In the genomic region with DNA sequence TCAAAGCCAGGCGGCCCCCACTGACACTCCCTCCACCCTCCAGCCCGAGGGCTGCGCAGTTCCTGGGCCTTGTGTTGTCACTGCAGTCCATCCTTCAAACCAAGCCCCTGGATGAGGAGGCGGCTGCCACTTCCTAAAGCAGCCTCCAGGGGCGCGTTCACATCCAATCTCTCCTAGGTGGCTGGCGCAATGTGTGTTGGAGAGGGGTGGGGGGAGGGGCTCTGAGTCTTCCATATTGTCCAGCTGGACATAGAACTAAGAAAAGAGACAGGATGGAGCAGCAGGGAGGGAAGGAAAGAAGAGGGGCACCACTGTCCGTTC, we compare ENCODE assay signal across 9 mouse cellular contexts. TPM values are rescaled to one million over a fixed set of nuclear protein-coding genes. Genes with fewer than 3 reads are reported as not detected.
DNase-seq lines count a peak whose midpoint lies in the region; ATAC-seq and TF ChIP-seq lines count a peak whose summit lies in the region.
"Had no signal": no experiment of that assay in that cellular context is flagged by ENCODE, and none has a peak within 500 bp of the region (broad histone marks: within the 10 kb centered on the region; RNA-seq: fewer than 3 reads in every experiment).

No protein-coding gene starts in this region.

- ATAC-seq in limb, embryonic 14.5 days (ENCODE audit: low FRiP score, low read depth) = peak; percentile 20; the same call in 1 of the 2 replicates
- ATAC-seq in neural tube, embryonic 15.5 days (ENCODE audit: low FRiP score) = no peak

- WGBS in heart, embryonic 10.5 days = 5% methylated on average over 8 of the region's 8 CpGs
- 1% methylated on average over 8 of the region's 8 CpGs for WGBS in forebrain, embryonic 10.5 days
- 7% methylated on average over 8 of the region's 8 CpGs for WGBS in limb, embryonic 14.5 days
- WGBS in neural tube, embryonic 15.5 days = 4% methylated on average over 8 of the region's 8 CpGs

- peak; percentile 85 for DNase-seq in heart, embryonic 10.5 days (ENCODE audit: low spot score)
- no peak for DNase-seq in heart, adult 18-20 months
- peak; percentile 83 for DNase-seq in ES-CJ7 (ENCODE audit: low read depth, low spot score)
- peak; percentile 85 for DNase-seq in forebrain, embryonic 10.5 days (ENCODE audit: extremely low spot score, low spot score)
- peak; percentile 66 for DNase-seq in limb, embryonic 14.5 days (ENCODE audit: low spot score)
- no peak for DNase-seq in cerebellum, postnatal 36 days
- no peak for DNase-seq in left cerebral cortex, adult 9 months (ENCODE audit: low spot score in 2 of 2)
- DNase-seq: liver, embryonic 13.5 days had no signal

- peaks cover 66% of the 10 kb centered on the region for H3K27me3 ChIP-seq in heart, embryonic 10.5 days (ENCODE audit: insufficient read depth, poor library complexity, severe bottlenecking)
- H3K27me3 ChIP-seq in forebrain, embryonic 10.5 days (ENCODE audit: poor library complexity, severe bottlenecking) = peaks cover 67% of the 10 kb centered on the region
- H3K27me3 ChIP-seq in limb, embryonic 14.5 days (ENCODE audit: control insufficient read depth, insufficient read depth, low read length) = no peaks in the 10 kb centered on the region
- no peaks in the 10 kb centered on the region for H3K27me3 ChIP-seq in neural tube, embryonic 15.5 days (replicated peaks)

- no peaks in the 10 kb centered on the region for H3K36me3 ChIP-seq in heart, embryonic 10.5 days
- H3K36me3 ChIP-seq in forebrain, embryonic 10.5 days (replicated peaks) = no peaks in the 10 kb centered on the region
- H3K36me3 ChIP-seq in limb, embryonic 14.5 days (ENCODE audit: control insufficient read depth, insufficient read depth, low read length) = no peaks in the 10 kb centered on the region
- H3K36me3 ChIP-seq in neural tube, embryonic 15.5 days = no peaks in the 10 kb centered on the region
- H3K36me3 ChIP-seq: liver, embryonic 13.5 days had no signal

- no peak overlapping the region; the same call in 1 of the 2 replicates for H3K4me3 ChIP-seq in heart, embryonic 10.5 days
- H3K4me3 ChIP-seq in forebrain, embryonic 10.5 days = peak overlapping the region; percentile 24; the same call in 1 of the 2 replicates
- no peak overlapping the region for H3K4me3 ChIP-seq in limb, embryonic 14.5 days (replicated peaks; ENCODE audit: low read length)
- no peak overlapping the region for H3K4me3 ChIP-seq in neural tube, embryonic 15.5 days (replicated peaks)
- H3K4me3 ChIP-seq: liver, embryonic 13.5 days had no signal

- H3K9me3 ChIP-seq in heart, embryonic 10.5 days = no peaks in the 10 kb centered on the region
- no peaks in the 10 kb centered on the region for H3K9me3 ChIP-seq in forebrain, embryonic 10.5 days
- H3K9me3 ChIP-seq in limb, embryonic 14.5 days (ENCODE audit: control insufficient read depth, low read length) = no peaks in the 10 kb centered on the region
- no peaks in the 10 kb centered on the region for H3K9me3 ChIP-seq in neural tube, embryonic 15.5 days (replicated peaks)
- H3K9me3 ChIP-seq: liver, embryonic 13.5 days had no signal

- H3K4me2 ChIP-seq in limb, embryonic 14.5 days (replicated peaks; ENCODE audit: low read depth, low read length, severe bottlenecking) = 0 out of 2 replicates have a peak overlapping the region, but pooled peaks have one; percentile 19
- H3K4me2 ChIP-seq in neural tube, embryonic 15.5 days = peak overlapping the region; percentile 35
- H3K4me2 ChIP-seq: liver, embryonic 13.5 days had no signal

- peak overlapping the region; percentile 52; the same call in 1 of the 2 replicates for H3K27ac ChIP-seq in heart, embryonic 10.5 days
- H3K27ac ChIP-seq in forebrain, embryonic 10.5 days = peak overlapping the region; percentile 75
- no peak overlapping the region for H3K27ac ChIP-seq in limb, embryonic 14.5 days (replicated peaks; ENCODE audit: low read depth, low read length)
- no peak overlapping the region for H3K27ac ChIP-seq in neural tube, embryonic 15.5 days (replicated peaks)
- H3K27ac ChIP-seq: liver, embryonic 13.5 days had no signal

- no peak overlapping the region for H3K9ac ChIP-seq in limb, embryonic 14.5 days (ENCODE audit: low read depth, low read length, severe bottlenecking)
- H3K9ac ChIP-seq in neural tube, embryonic 15.5 days (replicated peaks) = no peak overlapping the region
- H3K9ac ChIP-seq: liver, embryonic 13.5 days had no signal

- no peak for TF ChIP-seq POLR2A in limb, embryonic 14.5 days (IDR thresholded peaks at IDR 0.05; ENCODE audit: borderline replicate concordance, extremely low read depth, insufficient read depth, insufficient read length)

- peaks cover 38% of the 10 kb centered on the region for H3K4me1 ChIP-seq in heart, embryonic 10.5 days
- H3K4me1 ChIP-seq in forebrain, embryonic 10.5 days = peaks cover 53% of the 10 kb centered on the region
- H3K4me1 ChIP-seq in limb, embryonic 14.5 days (ENCODE audit: control insufficient read depth, insufficient read depth, low read length) = peaks cover 19% of the 10 kb centered on the region
- H3K4me1 ChIP-seq in neural tube, embryonic 15.5 days = peaks cover 9% of the 10 kb centered on the region

RNA-seq across cellular contexts. Expression of a gene that starts 9.1 kb away (rescaled TPM):
- polyA plus RNA-seq in heart, embryonic 10.5 days (2016; fragmentation: Nextera tagmentation; extraction: Ambion mirVana) = 3.2 and 3.3 TPM in 2 replicates
- under 1 TPM; 0.25 to 0.33 TPM for total RNA-seq in heart, adult 18-20 months (2021)
- 1.5 and 1.9 TPM in 2 replicates for polyA plus RNA-seq in forebrain, embryonic 10.5 days (2016; fragmentation: Nextera tagmentation; extraction: Ambion mirVana)
- 2.1 and 2.4 TPM in 2 replicates for polyA plus RNA-seq in limb, embryonic 14.5 days (2012; rRNA removed)
- 2.8 TPM in 2 replicates for polyA plus RNA-seq in limb, embryonic 14.5 days (2014; fragmentation: Nextera tagmentation; extraction: Ambion mirVana)
- polyA plus RNA-seq in neural tube, embryonic 15.5 days (2015; fragmentation: Nextera tagmentation; extraction: Ambion mirVana) = 0.27 and 1.1 TPM in 2 replicates

RNA-seq across cellular contexts. Expression of a gene that starts 21.7 kb away (rescaled TPM):
- polyA plus RNA-seq in heart, embryonic 10.5 days (2016; fragmentation: Nextera tagmentation; extraction: Ambion mirVana) = 10.2 and 11.8 TPM in 2 replicates
- total RNA-seq in heart, adult 18-20 months (2021) = 10 to 100 TPM; 12.1 to 13.5 TPM
- 9.0 and 9.8 TPM in 2 replicates for polyA plus RNA-seq in forebrain, embryonic 10.5 days (2016; fragmentation: Nextera tagmentation; extraction: Ambion mirVana)
- polyA plus RNA-seq in limb, embryonic 14.5 days (2012; rRNA removed) = 4.7 and 5.1 TPM in 2 replicates
- 4.9 and 5.6 TPM in 2 replicates for polyA plus RNA-seq in limb, embryonic 14.5 days (2014; fragmentation: Nextera tagmentation; extraction: Ambion mirVana)
- polyA plus RNA-seq in neural tube, embryonic 15.5 days (2015; fragmentation: Nextera tagmentation; extraction: Ambion mirVana) = 9.4 and 14.4 TPM in 2 replicates

RNA-seq across cellular contexts. Expression of a gene that starts 45.8 kb away (rescaled TPM):
- polyA plus RNA-seq in heart, embryonic 10.5 days (2016; fragmentation: Nextera tagmentation; extraction: Ambion mirVana) = 0.07 TPM in 1 of 2 replicates, not detected in the other
- not detected for total RNA-seq in heart, adult 18-20 months (2021)
- 0.07 and 0.12 TPM in 2 replicates for polyA plus RNA-seq in forebrain, embryonic 10.5 days (2016; fragmentation: Nextera tagmentation; extraction: Ambion mirVana)
- 0.04 and 0.09 TPM in 2 replicates for polyA plus RNA-seq in limb, embryonic 14.5 days (2012; rRNA removed)
- polyA plus RNA-seq in limb, embryonic 14.5 days (2014; fragmentation: Nextera tagmentation; extraction: Ambion mirVana) = not detected in 2 replicates
- polyA plus RNA-seq in neural tube, embryonic 15.5 days (2015; fragmentation: Nextera tagmentation; extraction: Ambion mirVana) = not detected in 2 replicates
- polyA plus RNA-seq: liver, embryonic 13.5 days had no signal

Comparison
In these comparisons a context has a peak if more than half of its experiments do, and no peak if none do; other contexts are left out.
1. DNase-seq: peak in heart, embryonic 10.5 days (single experiment), ES-CJ7 (single experiment), forebrain, embryonic 10.5 days (single experiment) and limb, embryonic 14.5 days (single experiment); none in heart, adult 18-20 months (0 of 2), cerebellum, postnatal 36 days (0 of 2) and left cerebral cortex, adult 9 months (0 of 2).
2. H3K27ac ChIP-seq: peak in heart, embryonic 10.5 days (single experiment) and forebrain, embryonic 10.5 days (single experiment); none in limb, embryonic 14.5 days (single experiment) and neural tube, embryonic 15.5 days (single experiment).